In the genomic region with DNA sequence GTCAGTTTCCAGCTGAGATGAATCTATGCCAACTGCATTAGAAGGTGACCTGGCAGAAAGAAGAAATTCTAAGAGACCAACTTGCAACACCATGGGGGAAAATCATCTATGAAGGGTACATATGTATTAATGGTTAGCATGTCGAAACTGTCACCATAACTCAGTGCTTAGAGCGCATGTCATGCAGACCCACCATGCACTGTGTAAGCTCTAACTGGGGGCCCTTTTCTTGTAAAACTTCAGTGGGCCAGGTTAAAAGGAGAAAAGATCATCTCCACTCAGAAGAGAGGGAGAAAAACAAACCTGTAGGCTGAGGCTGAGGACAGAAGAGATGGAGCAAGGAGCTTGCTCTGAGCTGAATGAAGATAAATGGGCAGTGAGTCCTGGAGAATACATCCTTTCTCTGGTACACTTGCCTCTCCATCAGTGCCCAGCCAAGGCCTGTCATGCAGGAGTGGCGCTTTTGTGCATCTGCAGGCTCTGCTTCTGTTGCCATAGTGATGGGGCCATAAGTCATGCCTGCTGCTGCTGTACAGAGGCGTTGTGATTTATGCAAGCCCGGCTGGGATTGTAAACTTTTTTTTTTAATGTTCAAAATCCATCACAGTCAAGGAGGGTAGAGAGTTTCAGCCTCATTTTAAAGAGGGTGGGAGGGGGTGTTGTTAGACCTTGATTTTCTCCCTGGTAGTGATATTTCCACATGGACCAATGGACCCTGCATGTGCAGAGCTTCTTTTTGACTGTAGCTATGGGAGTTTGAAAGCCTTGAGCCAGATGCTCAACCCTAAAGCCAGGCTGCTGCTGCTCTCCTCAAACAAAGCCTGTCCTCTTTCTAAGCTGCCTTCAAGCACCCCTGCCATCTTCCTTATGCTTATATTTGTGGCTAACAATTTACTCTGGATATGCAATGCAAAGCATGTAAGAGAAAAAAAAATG, we compare ENCODE assay signal across 11 mouse cellular contexts.
DNase-seq lines count a peak whose midpoint lies in the region; ATAC-seq and TF ChIP-seq lines count a peak whose summit lies in the region.
"Had no signal": no experiment of that assay in that cellular context is flagged by ENCODE, and none has a peak within 500 bp of the region (broad histone marks: within the 10 kb centered on the region; RNA-seq: fewer than 3 reads in every experiment).

No protein-coding gene starts in this region.

- no peak overlapping the region for H3K9ac ChIP-seq in forebrain, embryonic 16.5 days (replicated peaks; ENCODE audit: low read depth, low read length)
- no peak overlapping the region for H3K9ac ChIP-seq in limb, embryonic 14.5 days (ENCODE audit: low read depth, low read length, severe bottlenecking)
- no peak overlapping the region for H3K9ac ChIP-seq in neural tube, embryonic 15.5 days (replicated peaks)
- H3K9ac ChIP-seq in intestine, postnatal 0 days (ENCODE audit: low read depth, low read length): no peak overlapping the region
- H3K9ac ChIP-seq: embryonic facial prominence, embryonic 13.5 days had no signal

- no peak overlapping the region for H3K4me2 ChIP-seq in forebrain, embryonic 16.5 days (ENCODE audit: low read length)
- no peak overlapping the region for H3K4me2 ChIP-seq in limb, embryonic 14.5 days (replicated peaks; ENCODE audit: low read depth, low read length, severe bottlenecking)
- H3K4me2 ChIP-seq in neural tube, embryonic 15.5 days: no peak overlapping the region
- H3K4me2 ChIP-seq in intestine, postnatal 0 days (replicated peaks; ENCODE audit: low read depth): no peak overlapping the region
- H3K4me2 ChIP-seq: embryonic facial prominence, embryonic 13.5 days had no signal

- H3K9me3 ChIP-seq in forebrain, embryonic 16.5 days (ENCODE audit: control insufficient read depth, low read length): no peaks in the 10 kb centered on the region
- no peaks in the 10 kb centered on the region for H3K9me3 ChIP-seq in limb, embryonic 14.5 days (ENCODE audit: control insufficient read depth, low read length)
- H3K9me3 ChIP-seq in neural tube, embryonic 15.5 days (replicated peaks): no peaks in the 10 kb centered on the region
- H3K9me3 ChIP-seq in intestine, postnatal 0 days (ENCODE audit: control insufficient read depth): no peaks in the 10 kb centered on the region
- H3K9me3 ChIP-seq: embryonic facial prominence, embryonic 13.5 days had no signal

- no peak overlapping the region for H3K27ac ChIP-seq in forebrain, embryonic 16.5 days (ENCODE audit: low read length)
- H3K27ac ChIP-seq in limb, embryonic 14.5 days (replicated peaks; ENCODE audit: low read depth, low read length): no peak overlapping the region
- H3K27ac ChIP-seq in neural tube, embryonic 15.5 days (replicated peaks): peak overlapping the region; percentile 71
- H3K27ac ChIP-seq in intestine, postnatal 0 days (ENCODE audit: low read depth, low read length): no peak overlapping the region
- H3K27ac ChIP-seq: embryonic facial prominence, embryonic 13.5 days; left cerebral cortex, adult 2 months had no signal

- no peak for TF ChIP-seq CTCF in intestine, postnatal 0 days (IDR thresholded peaks at IDR 0.05; ENCODE audit: low read depth)

- 47% methylated on average over 5 of the region's 5 CpGs for WGBS in forebrain, embryonic 16.5 days
- 44% methylated on average over 5 of the region's 5 CpGs for WGBS in limb, embryonic 14.5 days
- 28% methylated on average over 5 of the region's 5 CpGs for WGBS in neural tube, embryonic 15.5 days
- 55% methylated on average over 5 of the region's 5 CpGs for WGBS in intestine, postnatal 0 days

- H3K36me3 ChIP-seq in forebrain, embryonic 16.5 days (ENCODE audit: control insufficient read depth, insufficient read depth): no peaks in the 10 kb centered on the region
- no peaks in the 10 kb centered on the region for H3K36me3 ChIP-seq in limb, embryonic 14.5 days (ENCODE audit: control insufficient read depth, insufficient read depth, low read length)
- no peaks in the 10 kb centered on the region for H3K36me3 ChIP-seq in neural tube, embryonic 15.5 days
- H3K36me3 ChIP-seq in intestine, postnatal 0 days (ENCODE audit: control insufficient read depth, insufficient read depth): no peaks in the 10 kb centered on the region
- H3K36me3 ChIP-seq: embryonic facial prominence, embryonic 13.5 days had no signal

- peaks cover 8% of the 10 kb centered on the region for H3K4me1 ChIP-seq in forebrain, embryonic 16.5 days (replicated peaks; ENCODE audit: control insufficient read depth, insufficient read depth, low read length)
- no peaks in the 10 kb centered on the region for H3K4me1 ChIP-seq in limb, embryonic 14.5 days (ENCODE audit: control insufficient read depth, insufficient read depth, low read length)
- peaks cover 13% of the 10 kb centered on the region for H3K4me1 ChIP-seq in neural tube, embryonic 15.5 days
- H3K4me1 ChIP-seq in intestine, postnatal 0 days (replicated peaks; ENCODE audit: control insufficient read depth, insufficient read depth, low read length): no peaks in the 10 kb centered on the region
- H3K4me1 ChIP-seq: embryonic facial prominence, embryonic 13.5 days had no signal

- ATAC-seq in forebrain, embryonic 16.5 days: peak; percentile 89
- peak; percentile 44 for ATAC-seq in limb, embryonic 14.5 days (ENCODE audit: low FRiP score, low read depth)
- peak; percentile 95 for ATAC-seq in neural tube, embryonic 15.5 days (ENCODE audit: low FRiP score)
- ATAC-seq in intestine, postnatal 0 days: no peak

- DNase-seq in layer of hippocampus, adult 9-11 months: peak; percentile 24
- no peak for DNase-seq in layer of hippocampus, postnatal 25 days (ENCODE audit: extremely low spot score in 1 of 2, low spot score in 1 of 2)
- DNase-seq in limb, embryonic 14.5 days (ENCODE audit: low spot score): no peak
- DNase-seq in spleen, postnatal 36 days (ENCODE audit: low spot score in 2 of 2): no peak
- DNase-seq in testis, postnatal 14 days (ENCODE audit: low spot score): no peak
- DNase-seq: lung, adult 18-20 months had no signal

- no peaks in the 10 kb centered on the region for H3K27me3 ChIP-seq in forebrain, embryonic 16.5 days (replicated peaks; ENCODE audit: control insufficient read depth, insufficient read depth, low read length)
- no peaks in the 10 kb centered on the region for H3K27me3 ChIP-seq in limb, embryonic 14.5 days (ENCODE audit: control insufficient read depth, insufficient read depth, low read length)
- H3K27me3 ChIP-seq in neural tube, embryonic 15.5 days (replicated peaks): no peaks in the 10 kb centered on the region
- H3K27me3 ChIP-seq in intestine, postnatal 0 days (replicated peaks; ENCODE audit: control insufficient read depth, insufficient read depth, low read length): no peaks in the 10 kb centered on the region
- H3K27me3 ChIP-seq: embryonic facial prominence, embryonic 13.5 days had no signal

- no peak overlapping the region for H3K4me3 ChIP-seq in forebrain, embryonic 16.5 days (replicated peaks; ENCODE audit: low read length)
- H3K4me3 ChIP-seq in limb, embryonic 14.5 days (replicated peaks; ENCODE audit: low read length): no peak overlapping the region
- no peak overlapping the region for H3K4me3 ChIP-seq in neural tube, embryonic 15.5 days (replicated peaks)
- no peak overlapping the region for H3K4me3 ChIP-seq in intestine, postnatal 0 days (ENCODE audit: low read depth, low read length)
- H3K4me3 ChIP-seq: embryonic facial prominence, embryonic 13.5 days; left cerebral cortex, adult 2 months had no signal

- no peak for TF ChIP-seq POLR2A in limb, embryonic 14.5 days (IDR thresholded peaks at IDR 0.05; ENCODE audit: borderline replicate concordance, extremely low read depth, insufficient read depth, insufficient read length)
